Mouse (Mus musculus) lung, adult 18-20 months (tissue): Measurements from ENCODE around the gene Tmbim6.
"Not testable (repeated sequence)": the region's sequence is repeated elsewhere in the genome, so short reads cannot be mapped to it uniquely, and the experiment has no call there.

Source experiments
- DNase-seq, 2 experiments: peaks; one replicate each; pipeline ENCODE4 v3.0.0; 2022; ENCODE audit warnings: mixed read lengths in 2 of 2

The Tmbim6 gene

GRCm38 (mm10) chr15:99420521-99421014 is 27.9 kb downstream of the Tmbim6 start:
- peak; percentile 79 to 86 for DNase-seq

DNA sequence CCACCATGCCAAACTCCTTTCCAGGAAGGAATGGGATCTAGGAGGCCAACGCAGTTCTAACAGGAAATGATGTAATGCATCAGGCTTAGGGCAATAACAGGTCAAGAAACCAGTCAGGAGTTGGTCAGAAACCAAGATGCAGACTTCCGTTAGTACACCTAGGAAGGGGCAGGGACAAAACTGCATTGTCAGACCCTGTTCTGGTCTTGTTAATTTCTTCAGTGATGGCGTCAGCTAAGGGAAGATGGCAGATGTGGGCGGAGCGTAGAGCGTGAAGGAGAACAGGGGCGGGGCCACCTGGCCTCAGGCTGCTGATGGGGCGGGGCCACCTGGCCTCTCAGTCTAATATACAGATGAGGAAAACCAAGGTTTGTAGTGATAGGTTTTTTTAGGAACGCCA is 28.5 kb downstream of the Tmbim6 start:
- peak in 1 of 2 experiments; percentile 49 for DNase-seq

DNA sequence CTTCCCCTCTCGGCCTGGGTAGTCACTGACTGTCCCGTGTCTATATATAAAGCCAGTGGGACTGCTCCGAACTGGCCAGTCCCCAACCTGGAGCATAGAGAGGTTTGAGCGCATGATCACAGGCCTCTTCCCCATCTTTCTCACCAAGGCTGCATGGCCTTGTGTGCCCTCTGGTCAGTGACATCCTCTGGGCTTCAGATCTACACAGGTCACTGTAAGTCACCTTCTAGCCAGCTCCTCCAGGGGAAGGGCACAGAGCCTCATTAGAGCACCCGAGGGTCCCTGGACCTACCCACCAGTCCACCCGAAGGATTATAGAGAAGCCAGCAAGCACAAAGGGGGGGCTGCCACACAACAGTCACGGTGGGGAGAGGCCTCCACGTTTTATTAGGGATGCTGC is 29.0 kb downstream of the Tmbim6 start:
- DNase-seq = no peak

- DNase-seq = no peak
Measured at GRCm38 (mm10) chr15:99422551-99422950, 29.9 kb downstream of the Tmbim6 start.

- no peak for DNase-seq
Measured at GRCm38 (mm10) chr15:99423131-99423530, 30.4 kb downstream of the Tmbim6 start.

GRCm38 (mm10) chr15:99423884-99424283 is 31.2 kb downstream of the Tmbim6 start:
- DNase-seq = no peak

DNA sequence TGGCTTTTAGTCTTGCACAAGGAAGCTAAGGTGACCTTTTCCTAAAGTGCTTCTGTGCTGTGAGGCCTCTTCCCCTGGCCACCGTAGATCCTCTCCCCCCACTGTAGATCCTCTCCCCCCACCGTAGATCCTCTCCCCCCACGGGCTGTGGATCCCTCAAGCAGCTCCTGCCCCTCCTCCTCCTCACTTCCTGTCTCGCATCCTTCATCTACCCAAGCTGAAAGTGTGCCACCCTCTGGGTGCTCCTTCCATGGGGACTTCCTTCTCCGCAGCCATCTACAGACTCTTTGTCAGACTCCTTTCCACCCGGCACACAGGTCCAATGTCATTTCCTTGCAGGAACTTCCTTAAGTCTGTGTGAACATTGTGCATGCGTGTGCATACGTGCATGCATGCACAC is 37.7 kb downstream of the Tmbim6 start:
- DNase-seq = no peak

GRCm38 (mm10) chr15:99431063-99431462 is 38.4 kb downstream of the Tmbim6 start:
- no peak for DNase-seq

GRCm38 (mm10) chr15:99431504-99431903 is 38.8 kb downstream of the Tmbim6 start:
- DNase-seq = no peak

DNA sequence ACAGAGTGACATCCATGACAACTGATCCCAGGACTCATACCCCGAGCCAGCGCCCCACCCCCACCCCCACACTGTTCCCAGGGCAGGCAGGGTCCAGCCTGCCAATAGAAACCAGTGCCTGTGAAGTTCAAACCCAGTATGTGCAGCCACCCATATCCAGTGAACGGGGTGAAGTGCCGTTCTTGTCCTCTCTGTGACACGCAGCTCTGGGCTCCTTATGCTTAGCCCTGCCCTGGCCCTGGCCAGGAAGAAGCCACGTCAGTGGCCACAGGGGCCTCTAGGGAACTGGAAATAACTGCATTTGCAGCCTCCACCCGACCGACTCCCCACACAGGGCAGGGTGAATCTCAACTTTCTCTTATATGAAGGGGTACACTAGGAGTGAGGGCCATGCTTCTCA is 39.3 kb downstream of the Tmbim6 start:
- no peak for DNase-seq

GRCm38 (mm10) chr15:99433081-99433718 is 40.5 kb downstream of the Tmbim6 start:
- no peak for DNase-seq

DNA sequence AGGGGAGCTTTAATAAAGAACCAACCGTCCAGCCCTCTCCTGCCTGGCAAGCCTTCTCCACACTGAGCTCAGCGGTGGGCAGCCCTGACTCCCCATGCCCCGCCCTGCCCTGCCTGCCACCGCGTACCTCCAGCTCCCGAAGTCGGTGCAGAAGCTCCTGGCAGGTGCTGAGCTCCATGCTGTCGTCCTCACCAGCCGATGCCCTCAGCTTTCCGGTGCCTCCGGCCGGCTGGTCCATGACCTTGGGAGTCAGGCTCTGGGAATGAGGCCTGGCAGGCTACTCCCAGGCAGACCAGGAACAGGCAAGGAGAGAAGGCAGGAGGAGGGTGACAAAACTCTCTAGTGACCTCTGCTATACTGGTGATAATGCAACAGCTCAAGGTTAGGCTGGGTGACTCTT is 41.2 kb downstream of the Tmbim6 start:
- DNase-seq = no peak

DNA sequence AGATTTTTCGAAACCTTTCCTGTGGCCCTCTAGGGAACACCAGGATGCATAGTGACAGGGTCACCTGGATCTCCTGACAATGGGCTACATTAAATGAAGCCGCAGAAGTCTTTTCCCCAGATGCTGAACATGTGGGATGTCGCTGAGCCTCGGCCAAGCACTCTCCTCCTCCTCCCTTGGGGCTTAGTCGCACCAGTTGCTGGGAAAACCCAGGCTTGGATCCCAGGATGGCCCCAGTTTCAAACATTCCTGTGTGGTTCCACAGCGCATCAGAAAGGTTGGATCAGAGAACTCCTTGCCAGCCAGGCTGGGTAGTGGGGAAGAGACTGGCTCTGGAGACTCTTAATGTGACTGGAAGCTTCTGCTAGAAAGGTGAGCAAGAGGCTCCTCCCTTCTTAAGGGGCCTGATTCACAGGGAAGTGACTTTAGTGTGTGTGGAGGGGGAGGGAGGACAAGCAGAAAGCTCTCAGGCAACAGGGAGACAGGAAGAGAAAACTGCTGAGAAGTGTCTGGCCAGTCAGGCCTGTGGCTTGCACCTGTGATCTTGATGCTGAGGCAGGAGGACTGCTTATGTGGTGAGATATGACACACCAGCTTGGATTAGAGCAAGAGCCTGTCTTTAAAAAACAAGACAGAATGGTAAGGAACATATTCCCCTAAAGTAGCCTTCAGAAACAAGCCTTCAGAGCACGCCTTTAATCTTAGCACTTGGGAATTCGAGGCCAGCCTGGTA is 46.5 kb downstream of the Tmbim6 start:
- no peak for DNase-seq

- no peak for DNase-seq
Measured at GRCm38 (mm10) chr15:99440112-99440815, 47.6 kb downstream of the Tmbim6 start.

DNA sequence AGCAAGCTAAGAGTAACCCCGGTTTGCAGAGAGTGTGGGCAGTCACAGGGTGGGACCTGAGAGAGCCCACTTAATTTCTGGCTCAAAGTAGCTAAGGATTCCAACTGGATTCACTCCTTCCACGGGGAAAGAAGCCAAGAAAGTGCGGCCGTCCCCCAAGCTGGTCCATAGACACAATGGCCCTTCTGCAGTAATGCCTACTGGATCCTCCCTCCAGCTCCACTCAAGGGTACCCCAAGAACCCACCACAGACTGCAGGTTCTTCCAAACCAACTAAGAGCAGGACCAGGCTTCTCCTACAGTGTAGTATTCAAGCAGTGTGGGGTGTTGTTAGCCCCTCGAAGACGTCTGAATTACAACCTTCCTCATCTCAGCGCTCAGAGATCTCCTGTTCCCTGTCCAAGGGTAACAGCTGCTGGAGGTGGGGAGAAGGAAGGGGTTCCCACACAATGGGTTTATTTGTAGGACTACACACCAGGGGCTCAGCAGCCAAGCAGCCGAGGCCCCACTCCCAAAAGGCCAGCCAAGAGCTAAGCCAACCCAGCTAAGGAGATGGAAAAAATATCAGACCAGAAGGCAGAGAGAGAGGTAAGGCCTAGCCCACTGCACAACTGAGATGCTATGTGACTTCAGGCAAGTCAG is 48.3 kb downstream of the Tmbim6 start:
- no peak for DNase-seq

DNA sequence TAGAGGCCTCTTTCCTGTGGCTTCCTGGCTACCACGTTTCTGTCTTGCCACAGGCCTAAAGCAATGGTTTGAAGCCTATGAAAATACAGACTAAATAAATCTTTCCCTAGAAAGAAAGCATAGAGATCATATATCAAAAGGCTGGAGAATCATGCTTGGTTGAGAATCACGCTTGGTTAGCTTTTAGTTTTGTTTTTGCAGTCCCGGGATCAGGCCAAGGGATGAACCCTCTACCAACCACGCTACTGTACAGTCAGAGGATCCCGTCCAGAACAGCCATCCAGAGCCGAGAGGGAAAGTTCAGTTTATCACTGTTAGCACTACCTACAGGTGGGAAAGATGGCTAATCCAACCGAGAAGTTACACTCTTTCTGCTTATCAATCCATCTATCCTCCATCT is 49.7 kb downstream of the Tmbim6 start:
- no peak for DNase-seq

DNA sequence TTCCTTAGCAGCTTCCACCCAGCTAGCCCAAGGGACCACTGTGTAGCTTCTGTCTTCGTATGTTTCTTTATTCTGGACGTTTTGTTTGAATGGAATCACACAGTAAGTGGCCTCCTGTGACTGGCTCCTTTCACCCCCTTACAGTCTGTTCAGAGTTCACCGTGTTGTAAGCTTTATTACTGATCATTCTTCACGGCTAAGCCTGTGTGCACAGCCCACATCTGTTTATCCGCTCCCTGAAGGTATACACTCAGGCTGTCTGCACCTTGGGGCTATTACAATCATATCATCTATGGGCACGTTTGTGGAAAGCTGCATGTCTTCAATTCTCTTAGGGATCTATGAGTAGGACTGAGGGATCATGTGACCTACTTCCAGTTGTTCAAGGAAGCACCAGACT is 52.9 kb downstream of the Tmbim6 start:
- no peak for DNase-seq

GRCm38 (mm10) chr15:99446136-99446535 is 53.5 kb downstream of the Tmbim6 start:
- not testable (repeated sequence) for DNase-seq

GRCm38 (mm10) chr15:99449131-99449750 is 56.6 kb downstream of the Tmbim6 start:
- peak in 1 of 2 experiments; percentile 43 for DNase-seq

DNA sequence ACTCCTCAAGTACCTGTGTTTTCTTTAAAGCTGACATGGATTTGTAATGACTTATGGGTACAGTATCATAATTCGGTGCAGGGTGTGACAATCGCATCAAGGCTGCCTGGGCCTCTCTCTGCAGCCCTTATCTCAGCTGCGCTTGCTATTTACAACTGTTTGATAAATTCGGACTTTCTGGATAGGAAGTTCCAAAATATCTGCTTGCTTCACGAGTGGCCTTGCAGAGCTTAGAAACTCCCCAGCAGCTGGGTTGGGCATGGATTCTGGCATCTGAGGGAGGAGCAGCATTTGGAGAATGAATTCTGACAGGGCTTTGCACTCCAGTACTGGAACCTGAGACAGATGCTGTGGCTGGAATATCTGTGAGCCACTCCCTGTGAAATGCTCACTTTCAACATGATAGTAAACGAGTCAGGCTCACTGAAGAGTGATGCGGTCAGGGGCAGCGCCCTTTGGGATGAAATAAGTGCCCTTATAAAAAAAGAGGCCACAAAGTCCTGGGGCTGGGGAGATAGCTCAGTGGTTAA is 57.1 kb downstream of the Tmbim6 start:
- no peak for DNase-seq

DNA sequence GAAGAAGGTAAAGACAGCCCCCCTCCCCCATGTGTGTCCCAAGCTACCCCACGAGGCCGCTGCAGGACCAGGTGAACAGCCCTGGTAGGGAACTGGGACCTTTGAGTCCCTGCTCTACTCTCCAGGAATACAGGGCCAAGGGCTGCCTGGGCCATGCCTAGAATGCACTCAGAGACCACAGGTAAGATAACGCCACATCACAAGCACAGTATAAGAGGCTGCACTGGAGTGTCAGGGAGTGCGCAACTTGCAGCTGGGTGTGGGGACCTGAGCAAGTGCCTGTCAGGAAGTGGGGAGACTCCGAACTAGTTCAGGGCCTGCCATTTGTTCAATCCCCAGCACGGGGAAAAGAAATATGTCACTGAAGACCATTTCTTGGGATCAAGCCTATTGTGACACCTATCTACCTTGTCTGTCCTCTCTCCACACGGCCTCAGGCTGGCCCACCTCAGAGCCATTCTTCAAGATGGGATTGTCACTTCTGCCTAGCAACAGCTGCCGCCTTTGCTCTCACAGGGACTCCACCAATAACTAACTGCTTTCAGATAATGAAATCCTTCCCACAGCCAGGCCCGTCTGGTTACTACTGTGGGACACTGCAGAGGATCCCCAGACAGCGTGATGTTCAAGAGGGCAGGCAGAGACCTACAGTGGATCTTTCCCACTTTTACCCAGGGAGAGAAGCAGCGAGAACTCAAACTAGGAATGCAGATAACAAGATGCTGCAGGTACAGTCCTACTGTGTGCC is 60.6 kb downstream of the Tmbim6 start:
- DNase-seq = peak; percentile 49 to 64
